Mouse (Mus musculus): ENCODE results near the gene Nlrp9a. TPM values are rescaled to one million over a fixed set of nuclear protein-coding genes. Genes with fewer than 3 reads are reported as not detected.
"Not testable (repeated sequence)": the region's sequence is repeated elsewhere in the genome, so short reads cannot be mapped to it uniquely, and the experiment has no call there.

The Nlrp9a gene
- polyA plus RNA-seq (2016; fragmentation: Nextera tagmentation; extraction: Ambion mirVana) = not detected in 2 replicates

DNA sequence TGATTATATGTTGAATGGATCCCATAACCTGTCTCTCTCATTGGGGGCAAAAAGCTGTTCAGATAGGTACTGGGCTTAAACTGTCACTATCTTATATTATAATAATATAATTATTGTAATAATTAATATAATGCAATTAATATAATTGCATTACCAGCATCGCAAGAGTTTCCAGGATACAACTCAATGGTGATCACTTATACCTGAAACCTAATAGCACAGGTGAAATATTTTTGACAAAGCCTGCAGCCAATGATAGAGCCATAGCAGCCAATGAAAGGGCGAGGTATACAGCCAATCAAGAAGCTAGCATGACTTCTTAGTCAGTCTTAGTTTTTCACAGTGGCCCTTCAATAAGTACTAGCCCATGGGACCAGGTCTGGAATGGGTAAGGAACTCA lies at the start of gene Nlrp9a:
TSS of gene Nlrp9a (plus strand) at position 301 of the 400 bp plus-strand sequence.
- H3K9me3 ChIP-seq (replicated peaks); ATAC-seq; H3K27ac ChIP-seq; H3K4me2 ChIP-seq; H3K9ac ChIP-seq; H3K36me3 ChIP-seq; H3K4me1 ChIP-seq; H3K4me3 ChIP-seq; H3K27me3 ChIP-seq (replicated peaks): not testable (repeated sequence)
- WGBS (ENCODE audit: insufficient replicate concordance) = 52% methylated on average over 2 of the region's 2 CpGs

DNA sequence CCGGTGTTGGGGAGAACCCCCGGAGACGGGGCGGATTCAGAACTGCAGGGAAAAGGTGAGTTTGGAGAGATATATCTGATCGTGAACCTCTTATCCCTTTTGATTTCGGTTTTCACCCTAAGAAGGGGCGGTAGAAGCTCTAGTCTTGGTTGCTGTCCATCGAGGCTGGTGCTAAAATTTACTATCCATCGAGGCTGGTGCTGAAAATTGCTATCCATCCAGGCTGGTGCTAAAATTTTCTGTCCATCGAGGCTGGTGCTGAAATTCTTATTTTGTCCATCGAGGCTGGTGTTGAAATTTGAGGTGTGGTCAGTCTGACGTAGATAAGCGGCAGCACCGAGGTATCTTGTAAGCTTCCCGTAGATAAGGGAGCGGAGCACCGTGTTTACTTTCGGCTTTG lies 45.3 kb upstream of the Nlrp9a start:
- not testable (repeated sequence) for H3K4me2 ChIP-seq; H3K27me3 ChIP-seq (replicated peaks); H3K9ac ChIP-seq; H3K9me3 ChIP-seq (replicated peaks); ATAC-seq; H3K4me1 ChIP-seq; H3K4me3 ChIP-seq; H3K27ac ChIP-seq; H3K36me3 ChIP-seq
- WGBS (ENCODE audit: insufficient replicate concordance) = 69% methylated on average over 18 of the region's 18 CpGs

DNA sequence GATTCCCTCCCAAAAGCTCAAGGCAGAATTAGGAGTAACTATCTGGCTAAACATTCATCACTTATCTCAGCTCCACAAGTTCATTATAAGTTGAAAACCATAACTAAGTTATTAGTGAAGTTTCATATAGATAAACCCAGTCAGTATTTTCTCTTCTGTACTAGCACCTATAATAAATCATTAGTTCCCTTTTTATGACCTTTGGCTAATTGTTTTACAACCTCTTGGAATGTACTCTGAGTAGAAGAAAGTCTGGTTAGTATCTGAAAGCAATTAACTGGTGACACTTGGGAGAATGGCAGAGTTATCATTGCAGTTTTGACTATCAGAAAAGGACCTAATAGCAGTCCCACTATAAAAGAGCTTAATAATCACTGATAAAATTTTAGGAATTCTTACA lies 54.3 kb downstream of the Nlrp9a start:
- Histone ChIP-seq H3K4me1 (no peaks in the 10 kb centered on the region), H3K9ac (no peak overlapping the region), H3K9me3 (replicated peaks) (no peaks in the 10 kb centered on the region), H3K36me3 (no peaks in the 10 kb centered on the region), H3K4me3 (no peak overlapping the region), H3K27ac (no peak overlapping the region), H3K4me2 (no peak overlapping the region), H3K27me3 (replicated peaks) (no peaks in the 10 kb centered on the region)
- no peak for ATAC-seq

DNA sequence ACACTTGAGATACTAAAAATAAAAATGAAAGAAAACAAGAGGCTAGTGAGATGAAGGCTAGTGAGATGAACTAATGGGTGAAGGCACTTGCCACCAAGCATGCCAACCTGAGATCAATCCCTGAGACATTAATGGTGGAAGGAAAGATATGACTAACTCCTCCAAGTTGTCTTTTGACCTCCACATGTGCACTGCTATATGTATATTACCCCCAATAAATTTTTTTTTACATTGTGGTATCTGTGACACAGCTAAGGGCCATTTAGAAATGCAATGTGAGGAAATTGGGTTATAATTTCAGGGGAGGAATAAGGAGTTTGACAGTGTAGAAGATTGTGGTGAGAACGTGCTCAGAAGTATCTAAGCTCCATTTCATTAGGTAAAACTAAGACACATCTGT lies 55.0 kb downstream of the Nlrp9a start:
- no peak for ATAC-seq
- no peaks in the 10 kb centered on the region for H3K27me3 ChIP-seq (replicated peaks)
- no peaks in the 10 kb centered on the region for H3K4me1 ChIP-seq
- no peak overlapping the region for H3K9ac ChIP-seq
- WGBS (ENCODE audit: insufficient replicate concordance) = 33% methylated on average over 1 of the region's 1 CpGs
- H3K4me2 ChIP-seq = no peak overlapping the region
- no peak overlapping the region for H3K27ac ChIP-seq
- no peaks in the 10 kb centered on the region for H3K36me3 ChIP-seq
- no peak overlapping the region for H3K4me3 ChIP-seq
- no peaks in the 10 kb centered on the region for H3K9me3 ChIP-seq (replicated peaks)

DNA sequence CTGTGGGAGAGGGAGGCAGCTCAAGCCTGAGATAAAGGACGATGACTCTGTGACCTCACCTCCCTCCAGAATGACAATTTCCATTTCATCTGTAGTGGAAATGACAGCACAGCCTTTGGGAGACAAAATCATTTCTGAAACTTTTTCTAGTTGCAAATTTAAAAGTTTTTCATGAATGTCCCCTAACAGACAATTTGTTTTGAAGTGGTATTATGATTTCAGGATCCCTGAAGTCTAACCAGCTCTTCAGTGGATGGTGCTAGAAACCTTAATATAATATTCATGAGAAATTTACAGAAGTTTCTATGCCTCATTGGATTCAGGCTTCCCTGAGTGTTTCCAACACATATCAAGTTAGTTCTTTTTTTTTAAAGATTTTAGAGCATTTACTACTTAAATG lies 83.5 kb downstream of the Nlrp9a start, which contains the start of gene Vmn1r185:
TSS of gene Vmn1r185 (minus strand) at position 101 of the 400 bp plus-strand sequence.
- 56% methylated on average over 1 of the region's 1 CpGs for WGBS (ENCODE audit: insufficient replicate concordance)
- H3K9ac ChIP-seq; H3K9me3 ChIP-seq (replicated peaks); H3K4me2 ChIP-seq; H3K36me3 ChIP-seq; H3K4me1 ChIP-seq; H3K27ac ChIP-seq; ATAC-seq; H3K27me3 ChIP-seq (replicated peaks); H3K4me3 ChIP-seq: not testable (repeated sequence)

Small RNAs within 50 kb of the gene (microRNA-seq; reads per million reads assigned to microRNA genes)
- gene Gm25947 = not detected

Other genes starting within 250 kb of the Nlrp9a start
- not detected in 2 replicates for gene Cyp2a4, start 227.9 kb upstream of the Nlrp9a start, polyA plus RNA-seq (2016; fragmentation: Nextera tagmentation; extraction: Ambion mirVana)
- gene Nlrp9c, start 131.3 kb upstream of the Nlrp9a start, polyA plus RNA-seq (2016; fragmentation: Nextera tagmentation; extraction: Ambion mirVana) = not detected in 2 replicates
- gene Nlrp4a, start 99.9 kb upstream of the Nlrp9a start, polyA plus RNA-seq (2016; fragmentation: Nextera tagmentation; extraction: Ambion mirVana) = not detected in 2 replicates
- gene Vmn1r185, start 83.4 kb downstream of the Nlrp9a start, polyA plus RNA-seq (2016; fragmentation: Nextera tagmentation; extraction: Ambion mirVana) = not detected in 2 replicates
- not detected in 2 replicates for gene Cyp2b23, start 151.4 kb downstream of the Nlrp9a start, polyA plus RNA-seq (2016; fragmentation: Nextera tagmentation; extraction: Ambion mirVana)
- gene Cyp2b19, start 222.1 kb downstream of the Nlrp9a start, polyA plus RNA-seq (2016; fragmentation: Nextera tagmentation; extraction: Ambion mirVana) = not detected in 2 replicates